Mouse (Mus musculus) retina, postnatal 1 day (tissue): ENCODE measurements around the gene Rbp7.

Experiments
- DNase-seq: peaks from one replicate; pipeline ENCODE4 v3.0.0-alpha.2; 2012

The Rbp7 gene

DNA sequence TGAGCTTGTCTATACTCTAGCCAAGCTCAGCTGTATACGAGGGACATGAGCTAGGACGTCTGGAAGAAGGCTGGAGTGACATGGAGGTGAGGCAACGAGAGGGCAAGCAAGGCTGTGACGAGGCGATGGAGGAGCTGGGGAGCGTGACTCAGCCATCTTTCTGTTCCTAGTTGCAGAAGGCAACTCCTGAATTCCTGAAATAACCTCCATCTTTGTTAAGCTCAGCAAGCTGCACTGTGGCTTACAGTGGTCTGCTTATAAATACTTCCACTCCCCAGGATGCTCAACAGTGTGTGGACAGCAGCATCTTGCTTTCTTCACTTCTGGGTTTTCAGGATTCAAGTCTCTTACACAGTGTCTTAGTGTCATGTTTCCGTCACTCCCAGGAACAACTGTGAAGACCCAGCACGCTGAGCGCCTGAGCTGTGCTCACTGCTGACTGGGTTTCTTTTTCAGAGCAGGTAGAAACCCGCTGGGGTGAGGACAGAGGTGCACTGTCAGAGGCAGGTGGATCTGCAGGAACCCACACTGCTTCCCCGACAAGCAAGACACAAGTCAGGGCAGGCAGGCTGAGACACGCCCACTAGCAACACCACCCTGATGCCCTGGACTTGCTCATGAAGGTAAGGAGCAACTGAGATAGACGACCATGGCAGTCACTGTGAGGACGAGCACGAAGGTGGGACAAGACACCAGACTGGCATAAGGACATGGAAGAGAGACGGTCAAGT is 48.9 kb downstream of the Rbp7 start:
- DNase-seq: no peak

DNA sequence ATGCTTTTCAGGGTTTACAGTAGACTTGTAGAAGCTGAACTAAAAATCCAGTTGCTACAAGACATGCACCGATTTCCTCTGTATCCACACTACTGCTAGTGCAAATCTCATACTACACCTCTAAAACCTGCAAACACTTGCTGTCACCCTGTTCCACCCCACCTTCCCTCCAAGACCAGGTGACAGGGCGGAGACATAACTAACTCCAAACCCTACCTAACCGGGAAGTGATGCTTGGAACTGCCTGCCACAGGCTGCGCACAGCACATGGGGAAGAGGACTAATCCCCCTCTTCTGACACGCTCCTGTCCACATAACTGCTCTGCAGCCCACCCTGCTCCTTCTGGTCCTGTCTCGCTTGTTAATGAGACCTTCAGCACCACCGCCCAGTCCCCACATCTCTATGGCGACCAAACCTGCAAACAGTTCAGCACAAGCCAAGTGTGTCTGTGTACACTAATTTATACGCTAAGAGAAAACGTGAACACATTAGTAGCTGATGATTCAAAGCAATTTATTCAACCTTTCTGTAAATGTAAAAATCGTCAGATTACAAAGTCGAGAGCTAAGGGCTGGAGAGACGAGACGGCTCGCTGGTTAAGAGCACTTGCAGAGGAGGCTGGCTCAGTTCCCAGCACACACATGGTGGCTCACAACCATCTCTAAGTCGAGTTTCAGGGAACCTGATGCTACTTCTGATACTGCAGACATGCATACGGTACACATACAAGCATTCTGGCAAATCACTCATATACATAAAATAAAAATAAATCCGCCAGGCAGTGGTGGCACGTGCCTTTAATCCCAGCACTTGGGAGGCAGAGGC is 49.9 kb downstream of the Rbp7 start:
- DNase-seq: no peak

DNA sequence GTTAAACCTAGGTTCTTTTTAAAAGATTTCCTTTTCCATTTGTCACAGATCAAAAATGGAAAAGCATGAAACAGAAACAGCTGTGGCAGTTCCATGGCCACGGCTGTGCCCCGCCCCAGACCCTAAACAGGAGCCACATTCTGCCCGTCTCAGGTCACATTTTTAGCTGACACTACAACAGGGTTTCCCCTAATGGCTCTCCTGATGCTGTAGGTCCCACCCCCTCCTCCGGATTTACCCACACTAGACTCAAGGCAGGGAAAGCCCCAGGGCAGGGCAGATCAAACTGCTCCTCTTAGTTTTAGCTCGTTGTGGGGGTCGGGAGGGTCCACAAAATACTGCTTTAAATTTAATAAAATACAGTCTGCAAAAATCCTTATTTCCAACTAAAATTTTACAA is 51.7 kb downstream of the Rbp7 start:
- no peak for DNase-seq

DNA sequence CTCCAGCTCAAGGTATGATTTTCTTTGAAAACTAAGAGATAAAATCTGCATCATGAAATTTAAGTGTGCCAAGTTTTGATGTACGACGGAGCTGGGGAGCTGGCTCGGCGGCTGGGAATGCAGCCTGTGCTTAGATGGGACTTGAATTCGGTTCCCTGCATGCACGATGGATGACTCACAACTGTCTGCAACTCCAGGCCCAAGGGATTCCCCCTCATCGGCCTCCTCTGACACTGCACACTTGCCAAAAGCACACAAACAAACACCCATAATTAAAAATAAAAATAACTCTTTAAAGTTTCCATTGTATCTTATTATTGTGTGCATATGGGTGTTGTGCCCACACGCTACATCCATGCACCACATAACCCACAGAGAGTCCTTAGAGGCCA is 53.2 kb downstream of the Rbp7 start:
- DNase-seq: no peak

GRCm38 (mm10) chr4:149400878-149401590 is 53.7 kb downstream of the Rbp7 start:
- no peak for DNase-seq
